Mouse (Mus musculus): ENCODE results near the gene Zfp651. TPM values are rescaled to one million over a fixed set of nuclear protein-coding genes. Genes with fewer than 3 reads are reported as not detected.

Gene Zfp651
- total RNA-seq, 2 experiments from 2014 or later = 101 to 102 TPM

DNA sequence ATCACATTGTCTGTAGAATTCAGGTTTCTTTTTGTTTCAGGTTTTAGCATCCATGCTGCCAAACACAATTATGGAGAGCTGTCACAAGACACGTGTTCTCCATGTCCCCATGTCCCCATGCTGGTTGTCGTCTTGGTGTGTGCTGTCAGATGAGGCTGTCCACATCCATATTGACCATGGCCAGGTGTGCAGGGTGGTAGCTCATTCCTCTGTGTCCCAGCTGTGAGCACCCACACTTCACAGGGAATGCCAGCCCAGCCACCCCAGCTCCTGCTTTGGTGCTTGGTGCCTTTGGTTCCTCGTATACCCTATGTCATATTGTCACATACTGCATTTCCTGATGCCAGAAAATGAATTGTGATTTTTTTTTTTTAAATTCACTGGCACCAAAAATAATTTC lies 4.5 kb upstream of the Zfp651 start:
- Histone ChIP-seq H3K27ac (no peak overlapping the region), H3K4me3 (no peak overlapping the region)
- no peak for TF ChIP-seq CTCF (conservative IDR thresholded peaks at IDR 0.05)
- no peak for DNase-seq (ENCODE audit: low spot score in 2 of 2)

DNA sequence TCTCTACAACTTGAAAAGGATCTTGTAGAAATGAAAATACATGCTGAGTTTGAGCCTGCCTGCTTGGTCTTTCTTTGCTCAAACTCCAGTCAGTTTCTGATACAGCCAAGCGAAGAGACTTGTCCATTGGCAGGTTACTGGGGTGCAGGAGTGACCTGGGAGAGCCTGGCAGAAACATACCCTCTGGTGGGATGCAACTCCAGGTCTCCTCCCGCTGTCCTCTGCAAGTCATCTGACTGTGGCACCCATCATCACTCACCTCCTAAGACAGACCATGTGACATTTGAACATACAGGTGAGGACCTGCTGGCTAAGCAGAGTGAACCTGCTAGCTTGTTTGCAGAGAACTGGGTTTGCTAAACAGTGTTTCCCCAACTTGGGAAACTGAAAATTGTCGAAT lies 2.3 kb upstream of the Zfp651 start:
- no peak for TF ChIP-seq CTCF (conservative IDR thresholded peaks at IDR 0.05)
- Histone ChIP-seq H3K27ac (peak overlapping the region; percentile 97; the same call in 1 of the 2 replicates), H3K4me3 (no peak overlapping the region)
- no peak for DNase-seq (ENCODE audit: low spot score in 2 of 2)

GRCm38 (mm10) chr9:121757432-121757831 lies 1.7 kb upstream of the Zfp651 start:
- no peak for TF ChIP-seq CTCF (conservative IDR thresholded peaks at IDR 0.05)
- Histone ChIP-seq H3K4me3 (no peak overlapping the region), H3K27ac (peak overlapping the region; percentile 97; the same call in 1 of the 2 replicates)
- peak in 1 of 2 experiments; percentile 42 for DNase-seq (ENCODE audit: low spot score in 2 of 2)

- Histone ChIP-seq H3K4me3 (peak overlapping the region; percentile 82), H3K27ac (peak overlapping the region; percentile 97)
- peak in 1 of 2 experiments; percentile 29 for DNase-seq (ENCODE audit: low spot score in 2 of 2)
- TF ChIP-seq CTCF (conservative IDR thresholded peaks at IDR 0.05) = no peak
Observed at GRCm38 (mm10) chr9:121757835-121758814, 1.0 kb upstream of the Zfp651 start.

DNA sequence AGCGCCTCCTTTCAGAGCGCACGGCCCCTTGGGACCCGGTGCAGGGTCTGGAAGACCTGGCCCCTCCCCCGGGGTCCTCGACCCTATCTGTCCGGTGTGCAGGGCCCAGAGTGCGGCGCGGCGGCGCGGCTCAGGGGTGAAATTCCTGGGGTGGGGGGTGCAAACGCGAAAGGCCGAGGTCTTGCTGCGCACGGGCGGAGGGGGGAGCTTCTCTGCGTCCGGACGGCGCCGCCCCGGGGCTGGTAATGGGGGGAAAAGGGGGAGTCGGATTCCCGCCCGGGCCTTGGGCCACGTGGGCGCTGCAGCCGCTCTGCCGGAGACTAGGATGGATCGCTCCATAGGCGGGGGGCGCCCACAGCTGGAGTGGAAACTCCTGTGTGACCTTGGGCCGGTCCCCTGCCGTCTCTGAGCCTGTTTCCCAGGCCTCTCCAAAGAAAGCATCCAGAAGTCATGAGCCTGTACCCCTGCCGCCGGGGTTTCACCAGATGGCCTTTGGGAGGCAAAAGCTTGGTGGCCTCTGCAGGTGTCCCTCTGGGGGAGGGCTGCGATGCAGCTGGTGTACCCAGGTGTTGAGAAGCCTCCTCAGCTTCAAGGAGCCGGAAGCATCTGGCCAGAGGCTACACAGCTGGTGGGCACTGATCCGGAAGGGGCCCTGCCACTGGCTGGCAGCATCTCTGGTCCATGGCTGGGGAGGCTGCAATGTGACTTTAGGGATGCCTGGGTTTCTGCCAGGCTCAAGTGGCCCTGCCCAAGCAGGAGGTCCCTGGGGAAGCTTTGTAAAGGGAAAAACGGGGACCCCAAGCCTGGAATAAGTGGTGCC lies 1.4 kb downstream of the Zfp651 start:
- DNase-seq (ENCODE audit: low spot score in 2 of 2) = peak in 1 of 2 experiments; percentile 52
- Histone ChIP-seq H3K27ac (peak overlapping the region; percentile 98), H3K4me3 (peak overlapping the region; percentile 82)
- TF ChIP-seq CTCF (conservative IDR thresholded peaks at IDR 0.05) = no peak

- peak overlapping the region; percentile 98 for H3K27ac ChIP-seq
- DNase-seq (ENCODE audit: low spot score in 2 of 2) = no peak
Observed at GRCm38 (mm10) chr9:121761091-121761665, 2.0 kb downstream of the Zfp651 start.

GRCm38 (mm10) chr9:121761787-121762186 lies 2.7 kb downstream of the Zfp651 start:
- H3K4me3 ChIP-seq = peak overlapping the region; percentile 82; the same call in 1 of the 2 replicates
- TF ChIP-seq CTCF (conservative IDR thresholded peaks at IDR 0.05) = no peak
- DNase-seq (ENCODE audit: low spot score in 2 of 2) = no peak
- peak overlapping the region; percentile 98; the same call in 1 of the 2 replicates for H3K27ac ChIP-seq

More at GRCm38 (mm10) chr9:121761091-121761665, 2.0 kb downstream of the Zfp651 start:
- H3K4me3 ChIP-seq = peak overlapping the region; percentile 82
- no peak for TF ChIP-seq CTCF (conservative IDR thresholded peaks at IDR 0.05)

- TF ChIP-seq CTCF (conservative IDR thresholded peaks at IDR 0.05) = no peak
- Histone ChIP-seq H3K27ac (peak overlapping the region; percentile 98; the same call in 1 of the 2 replicates), H3K4me3 (no peak overlapping the region; the same call in 1 of the 2 replicates)
- DNase-seq (ENCODE audit: low spot score in 2 of 2) = no peak
Observed at GRCm38 (mm10) chr9:121762248-121762647, 3.1 kb downstream of the Zfp651 start.

DNA sequence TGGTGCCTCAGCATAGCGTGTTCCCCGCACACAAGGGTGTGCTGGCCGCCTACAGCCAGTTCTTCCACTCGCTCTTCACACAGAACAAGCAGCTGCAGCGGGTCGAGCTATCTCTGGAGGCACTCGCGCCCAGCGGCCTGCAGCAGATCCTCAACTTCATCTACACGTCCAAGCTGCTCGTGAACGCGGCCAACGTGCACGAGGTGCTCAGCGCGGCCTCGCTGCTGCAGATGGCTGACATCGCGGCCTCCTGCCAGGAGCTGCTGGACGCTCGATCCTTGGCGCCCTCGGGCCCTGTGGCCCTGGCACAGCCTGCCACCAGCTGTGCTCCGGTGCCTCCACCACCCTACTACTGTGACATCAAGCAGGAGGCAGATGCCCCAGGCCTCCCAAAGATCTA lies 3.6 kb downstream of the Zfp651 start:
- Histone ChIP-seq H3K27ac (peak overlapping the region; percentile 32; the same call in 1 of the 2 replicates), H3K4me3 (no peak overlapping the region)
- no peak for DNase-seq (ENCODE audit: low spot score in 2 of 2)
- TF ChIP-seq CTCF (conservative IDR thresholded peaks at IDR 0.05) = no peak

GRCm38 (mm10) chr9:121763716-121764115 lies 4.6 kb downstream of the Zfp651 start:
- peak overlapping the region; percentile 32; the same call in 1 of the 2 replicates for H3K27ac ChIP-seq
- DNase-seq (ENCODE audit: low spot score in 2 of 2) = no peak
- no peak for TF ChIP-seq CTCF (conservative IDR thresholded peaks at IDR 0.05)

DNA sequence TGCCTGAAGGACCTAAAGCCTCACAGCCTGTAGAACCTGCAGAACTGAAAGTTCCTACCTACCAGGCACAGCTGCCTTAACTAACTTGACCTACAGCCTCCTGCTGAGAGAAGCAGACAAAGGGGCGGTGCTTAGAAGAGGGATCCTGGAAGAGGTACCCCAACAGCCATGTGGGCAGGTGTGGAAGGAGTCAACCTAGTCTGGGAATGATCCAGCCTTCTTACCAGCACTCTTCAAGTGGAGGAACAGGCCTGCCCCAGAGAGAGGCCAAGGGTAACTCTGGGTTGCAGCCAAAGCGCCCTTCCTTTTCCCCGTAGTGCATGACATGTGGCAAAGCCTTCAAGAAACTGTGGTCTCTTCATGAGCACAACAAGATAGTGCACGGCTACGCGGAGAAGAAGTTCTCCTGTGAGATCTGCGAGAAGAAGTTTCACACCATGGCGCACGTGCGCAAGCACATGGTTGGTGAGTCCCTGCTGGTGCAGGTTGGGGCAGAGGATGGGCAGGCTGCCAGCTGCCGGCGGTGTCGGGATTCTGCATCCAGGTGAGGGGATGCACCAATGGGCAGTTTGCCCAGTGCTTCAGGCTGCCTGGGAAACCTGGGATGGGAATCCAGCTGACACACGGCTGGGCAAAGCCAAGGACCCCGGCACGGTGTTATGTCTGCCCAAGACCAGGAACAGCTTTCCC lies 6.2 kb downstream of the Zfp651 start:
- no peak for DNase-seq (ENCODE audit: low spot score in 2 of 2)
- no peak overlapping the region; the same call in 1 of the 2 replicates for H3K27ac ChIP-seq
- no peak for TF ChIP-seq CTCF (conservative IDR thresholded peaks at IDR 0.05)
- no peak overlapping the region for H3K4me3 ChIP-seq

More at GRCm38 (mm10) chr9:121763716-121764115, 4.6 kb downstream of the Zfp651 start:
- H3K4me3 ChIP-seq = no peak overlapping the region

GRCm38 (mm10) chr9:121772412-121772811 lies 13.3 kb downstream of the Zfp651 start:
- Histone ChIP-seq H3K27ac (no peak overlapping the region), H3K4me3 (no peak overlapping the region)
- no peak for DNase-seq (ENCODE audit: low spot score in 2 of 2)
- TF ChIP-seq CTCF (conservative IDR thresholded peaks at IDR 0.05) = no peak
